Mouse (Mus musculus) heart, embryonic 13.5 days (tissue): ENCODE data around the gene Ppp6r1. TPM values are rescaled to one million over a fixed set of nuclear protein-coding genes. Genes with fewer than 3 reads are reported as not detected.

ENCODE experiments used
- ATAC-seq: fragments of 200-750 bp; cut with Nextera tagmentation; 2 replicates; pipeline ENCODE4 v1.8.0; 2017; ENCODE audit warnings: moderate TSS enrichment; ENCODE audit not compliant: insufficient number of reproducible peaks, low FRiP score, low TSS enrichment; ENCODE audit errors: extremely low read depth
- H3K27ac ChIP-seq: fragments of 300-500 bp; sonication (generic); replicated peaks from 2 replicates; pipeline ENCODE4 v1.5.1; 2015; ENCODE audit warnings: moderate library complexity, mild to moderate bottlenecking, inconsistent platforms
- H3K27me3 ChIP-seq: fragments of 300-500 bp; sonication (generic); replicated peaks from 2 replicates; pipeline ENCODE4 v1.6.1; 2015; ENCODE audit warnings: mild to moderate bottlenecking, inconsistent platforms
- H3K36me3 ChIP-seq: fragments of 300-500 bp; sonication (generic); 2 replicates; pipeline ENCODE4 v1.6.1; 2015; ENCODE audit warnings: mild to moderate bottlenecking, inconsistent platforms
- H3K4me1 ChIP-seq: fragments of 300-500 bp; sonication (generic); 2 replicates; pipeline ENCODE4 v1.6.1; 2015; ENCODE audit warnings: inconsistent platforms
- H3K4me2 ChIP-seq: fragments of 300-500 bp; sonication (generic); 2 replicates; pipeline ENCODE4 v1.6.1; 2015; ENCODE audit warnings: inconsistent platforms, mild to moderate bottlenecking, moderate library complexity
- H3K4me3 ChIP-seq: fragments of 300-500 bp; sonication (generic); 2 replicates; pipeline ENCODE4 v1.5.1; 2015; ENCODE audit warnings: moderate library complexity, mild to moderate bottlenecking, inconsistent platforms
- H3K9ac ChIP-seq: fragments of 300-500 bp; sonication (generic); 2 replicates; pipeline ENCODE4 v1.6.1; 2015; ENCODE audit warnings: inconsistent platforms, mild to moderate bottlenecking, moderate library complexity
- H3K9me3 ChIP-seq: fragments of 300-500 bp; sonication (generic); 2 replicates; pipeline ENCODE4 v1.6.1; 2016; ENCODE audit warnings: inconsistent platforms
- WGBS: fragments of 180-500 bp; shearing (Covaris S2); methylation state at CpG from one replicate; pipeline ENCODE4 v1.1.7; 2015; ENCODE audit warnings: mixed read lengths; 5-methylcytosine and 5-hydroxymethylcytosine counted together
- polyA plus RNA-seq: library from polyadenylated mRNA; unstranded; fragments of >200 nt; fragmentation: Nextera tagmentation; extraction: Ambion mirVana; gene quantifications from 2 replicates; pipeline ENCODE4 v1.2.1, GENCODE M21; 2015

Gene Ppp6r1
- 7.2 and 7.4 TPM in 2 replicates for polyA plus RNA-seq

- under 1% methylated on average over 54 of the region's 54 CpGs for WGBS
- Histone ChIP-seq H3K36me3 (peaks cover 26% of the 10 kb centered on the region), H3K27me3 (no peaks in the 10 kb centered on the region), H3K4me2 (peak within 1 kb of the TSS; percentile 98), H3K9ac (peak within 1 kb of the TSS; percentile 99), H3K9me3 (no peaks in the 10 kb centered on the region), H3K4me1 (peaks cover 52% of the 10 kb centered on the region), H3K27ac (peak within 1 kb of the TSS; percentile 98), H3K4me3 (peak within 1 kb of the TSS; percentile 94)
- ATAC-seq = peak; percentile 92
These were observed at the start of gene Ppp6r1 for GRCm38 (mm10) chr7:4658912-4659551. TSS of gene Ppp6r1 (minus strand) at chr7:4659019.

GRCm38 (mm10) chr7:4705098-4705497 is 46.3 kb upstream of the Ppp6r1 start:
- Histone ChIP-seq H3K27me3 (no peaks in the 10 kb centered on the region), H3K4me3 (no peak overlapping the region), H3K36me3 (peaks cover 86% of the 10 kb centered on the region), H3K4me1 (no peaks in the 10 kb centered on the region), H3K9ac (no peak overlapping the region), H3K27ac (no peak overlapping the region), H3K4me2 (no peak overlapping the region), H3K9me3 (no peaks in the 10 kb centered on the region)
- ATAC-seq = no peak
- 41% methylated on average over 18 of the region's 18 CpGs for WGBS

- H3K36me3 ChIP-seq = peaks cover 86% of the 10 kb centered on the region
- H3K9me3 ChIP-seq = no peaks in the 10 kb centered on the region
- ATAC-seq = no peak
These were observed 44.4 kb upstream of the Ppp6r1 start for GRCm38 (mm10) chr7:4703195-4703594.

GRCm38 (mm10) chr7:4702334-4702733 is 43.5 kb upstream of the Ppp6r1 start:
- Histone ChIP-seq H3K27me3 (no peaks in the 10 kb centered on the region), H3K4me2 (no peak overlapping the region), H3K27ac (no peak overlapping the region), H3K9me3 (no peaks in the 10 kb centered on the region), H3K36me3 (peaks cover 85% of the 10 kb centered on the region), H3K4me3 (no peak overlapping the region), H3K9ac (no peak overlapping the region), H3K4me1 (no peaks in the 10 kb centered on the region)
- 70% methylated on average over 8 of the region's 8 CpGs for WGBS
- no peak for ATAC-seq

More at GRCm38 (mm10) chr7:4703195-4703594, 44.4 kb upstream of the Ppp6r1 start:
- H3K9ac ChIP-seq = no peak overlapping the region
- H3K4me2 ChIP-seq = no peak overlapping the region
- no peak overlapping the region for H3K4me3 ChIP-seq
- 88% methylated on average over 7 of the region's 7 CpGs for WGBS
- H3K27me3 ChIP-seq = no peaks in the 10 kb centered on the region
- H3K27ac ChIP-seq = no peak overlapping the region
- no peaks in the 10 kb centered on the region for H3K4me1 ChIP-seq

GRCm38 (mm10) chr7:4693004-4693403 is 34.2 kb upstream of the Ppp6r1 start:
- H3K27me3 ChIP-seq = no peaks in the 10 kb centered on the region
- no peak overlapping the region for H3K4me2 ChIP-seq
- no peak overlapping the region for H3K4me3 ChIP-seq
- H3K4me1 ChIP-seq = peaks cover 14% of the 10 kb centered on the region
- H3K27ac ChIP-seq = no peak overlapping the region
- H3K9ac ChIP-seq = no peak overlapping the region
- no peaks in the 10 kb centered on the region for H3K9me3 ChIP-seq
- no peak for ATAC-seq
- WGBS = 57% methylated on average over 6 of the region's 6 CpGs
- H3K36me3 ChIP-seq = peaks cover 49% of the 10 kb centered on the region

- Histone ChIP-seq H3K9me3 (no peaks in the 10 kb centered on the region), H3K9ac (peak overlapping the region; percentile 100), H3K4me2 (peak overlapping the region; percentile 91), H3K27me3 (no peaks in the 10 kb centered on the region), H3K4me3 (peak overlapping the region; percentile 80), H3K27ac (peak overlapping the region; percentile 82), H3K36me3 (peaks cover 35% of the 10 kb centered on the region), H3K4me1 (peaks cover 14% of the 10 kb centered on the region)
- ATAC-seq = peak; percentile 44; the same call in 1 of the 2 replicates
- 12% methylated on average over 21 of the region's 35 CpGs for WGBS
These were observed 32.3 kb upstream of the Ppp6r1 start for GRCm38 (mm10) chr7:4690951-4691653.

- H3K4me1 ChIP-seq = peaks cover 14% of the 10 kb centered on the region
- 2% methylated on average over 6 of the region's 18 CpGs for WGBS
These were observed 31.6 kb upstream of the Ppp6r1 start, which contains the start of gene Brsk1 for GRCm38 (mm10) chr7:4690387-4690786. TSS of gene Brsk1 (plus strand) at chr7:4690604.

GRCm38 (mm10) chr7:4684632-4685417 is 26.0 kb upstream of the Ppp6r1 start, which contains the start of gene Hspbp1:
TSS of gene Hspbp1 (minus strand) at chr7:4685068.
- H3K9me3 ChIP-seq = no peaks in the 10 kb centered on the region
- H3K27me3 ChIP-seq = no peaks in the 10 kb centered on the region
- peaks cover 29% of the 10 kb centered on the region for H3K36me3 ChIP-seq
- H3K27ac ChIP-seq = peak within 1 kb of the TSS; percentile 58
- H3K4me3 ChIP-seq = peak within 1 kb of the TSS; percentile 66
- peaks cover 7% of the 10 kb centered on the region for H3K4me1 ChIP-seq
- WGBS = under 1% methylated on average over 32 of the region's 32 CpGs
- peak within 1 kb of the TSS; percentile 90 for H3K4me2 ChIP-seq
- peak; percentile 92 for ATAC-seq
- H3K9ac ChIP-seq = peak within 1 kb of the TSS; percentile 74

More at GRCm38 (mm10) chr7:4690387-4690786, 31.6 kb upstream of the Ppp6r1 start, which contains the start of gene Brsk1:
- no peaks in the 10 kb centered on the region for H3K9me3 ChIP-seq
- peaks cover 28% of the 10 kb centered on the region for H3K36me3 ChIP-seq
- H3K4me3 ChIP-seq = peak within 1 kb of the TSS; percentile 80
- H3K27me3 ChIP-seq = no peaks in the 10 kb centered on the region
- H3K9ac ChIP-seq = peak within 1 kb of the TSS; percentile 100
- H3K4me2 ChIP-seq = peak within 1 kb of the TSS; percentile 91
- ATAC-seq = peak; percentile 19; the same call in 1 of the 2 replicates
- H3K27ac ChIP-seq = peak within 1 kb of the TSS; percentile 82

GRCm38 (mm10) chr7:4684203-4684602 is 25.4 kb upstream of the Ppp6r1 start:
- peak overlapping the region; percentile 58; the same call in 1 of the 2 replicates for H3K27ac ChIP-seq
- H3K9ac ChIP-seq = peak overlapping the region; percentile 74
- peak overlapping the region; percentile 66 for H3K4me3 ChIP-seq
- no peaks in the 10 kb centered on the region for H3K9me3 ChIP-seq
- ATAC-seq = no peak
- H3K36me3 ChIP-seq = peaks cover 32% of the 10 kb centered on the region
- H3K27me3 ChIP-seq = no peaks in the 10 kb centered on the region
- 3% methylated on average over 13 of the region's 13 CpGs for WGBS
- H3K4me2 ChIP-seq = peak overlapping the region; percentile 90
- H3K4me1 ChIP-seq = peaks cover 7% of the 10 kb centered on the region

- H3K4me3 ChIP-seq = no peak overlapping the region
- peaks cover 7% of the 10 kb centered on the region for H3K4me1 ChIP-seq
- H3K9ac ChIP-seq = no peak overlapping the region
- H3K27ac ChIP-seq = no peak overlapping the region
- no peak for ATAC-seq
- H3K36me3 ChIP-seq = peaks cover 37% of the 10 kb centered on the region
- H3K27me3 ChIP-seq = no peaks in the 10 kb centered on the region
- 78% methylated on average over 5 of the region's 5 CpGs for WGBS
- H3K9me3 ChIP-seq = no peaks in the 10 kb centered on the region
- no peak overlapping the region for H3K4me2 ChIP-seq
These were observed 24.5 kb upstream of the Ppp6r1 start for GRCm38 (mm10) chr7:4683307-4683706.

GRCm38 (mm10) chr7:4675200-4675599 is 16.4 kb upstream of the Ppp6r1 start:
- 75% methylated on average over 7 of the region's 7 CpGs for WGBS
- Histone ChIP-seq H3K4me3 (no peak overlapping the region), H3K27me3 (no peaks in the 10 kb centered on the region), H3K9ac (no peak overlapping the region), H3K4me2 (no peak overlapping the region), H3K27ac (no peak overlapping the region), H3K9me3 (no peaks in the 10 kb centered on the region), H3K4me1 (peaks cover 7% of the 10 kb centered on the region; the same call in 1 of the 2 replicates), H3K36me3 (peaks cover 83% of the 10 kb centered on the region)
- no peak for ATAC-seq
